Mouse (Mus musculus): ENCODE results near the gene Atp2a2. TPM values are rescaled to one million over a fixed set of nuclear protein-coding genes. Genes with fewer than 3 reads are reported as not detected.
"Not testable (repeated sequence)": the region's sequence is repeated elsewhere in the genome, so short reads cannot be mapped to it uniquely, and the experiment has no call there.

Atp2a2 gene
- total RNA-seq, 2 experiments from 2014 or later = 7,820 to 7,948 TPM

DNA sequence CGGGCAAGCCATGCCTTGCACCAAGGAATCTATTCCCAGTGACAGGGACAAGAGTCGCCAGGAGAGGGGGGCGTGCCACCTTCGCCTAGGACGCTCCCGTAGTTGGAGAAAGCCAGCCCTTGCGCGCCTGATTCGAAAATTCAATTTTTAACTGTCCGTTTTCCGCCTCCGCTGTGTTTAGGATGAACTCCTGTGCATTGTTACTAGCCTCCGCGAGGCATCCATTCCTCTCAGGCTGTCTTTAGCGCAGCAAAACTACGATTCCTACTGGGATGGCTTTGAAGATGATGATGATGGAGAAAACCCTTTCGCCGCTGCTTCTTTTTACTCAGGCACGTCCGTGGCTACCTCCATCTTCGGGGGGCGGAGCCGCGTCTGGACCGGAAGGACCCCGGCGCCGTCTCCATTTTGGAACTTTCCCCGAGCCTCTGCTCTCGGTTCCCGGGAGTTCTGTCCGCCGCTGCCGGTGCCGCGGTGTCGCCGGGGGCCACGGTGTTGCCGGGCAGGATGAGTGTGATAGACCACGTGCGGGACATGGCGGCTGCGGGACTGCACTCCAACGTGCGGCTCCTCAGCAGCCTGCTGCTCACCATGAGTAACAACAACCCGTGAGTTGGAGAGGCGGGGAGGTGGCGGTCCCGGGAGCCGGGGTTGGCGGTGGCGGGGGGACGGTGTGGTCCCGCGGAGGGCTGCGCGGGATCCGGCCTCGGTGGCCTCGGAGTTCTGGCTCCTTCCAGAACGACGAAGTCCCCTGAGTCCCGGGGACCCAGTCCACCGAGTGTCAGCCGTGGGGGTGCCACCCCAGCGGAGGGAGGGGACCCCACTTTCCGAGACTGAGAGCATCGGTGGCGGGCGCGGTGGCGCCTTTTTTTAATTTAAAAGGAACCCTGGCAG, 79.7 kb downstream of the Atp2a2 start:
- peak; percentile 95 to 96 for DNase-seq
- intact Hi-C loops (cut with DNase I) = loop anchor here (5.0 kb wide), 2 partner anchors 205 to 305 kb away; no protein-coding TSS in a partner anchor

- DNase-seq = no peak
- intact Hi-C loops (cut with DNase I) = loop anchor here (5.0 kb wide), 2 partner anchors 206 to 306 kb away; no protein-coding TSS in a partner anchor
These were observed 80.6 kb downstream of the Atp2a2 start, which contains the start of gene Anapc7 for GRCm38 (mm10) chr5:122421271-122422068. Gene Anapc7 (plus strand): TSS chr5:122421693.

DNA sequence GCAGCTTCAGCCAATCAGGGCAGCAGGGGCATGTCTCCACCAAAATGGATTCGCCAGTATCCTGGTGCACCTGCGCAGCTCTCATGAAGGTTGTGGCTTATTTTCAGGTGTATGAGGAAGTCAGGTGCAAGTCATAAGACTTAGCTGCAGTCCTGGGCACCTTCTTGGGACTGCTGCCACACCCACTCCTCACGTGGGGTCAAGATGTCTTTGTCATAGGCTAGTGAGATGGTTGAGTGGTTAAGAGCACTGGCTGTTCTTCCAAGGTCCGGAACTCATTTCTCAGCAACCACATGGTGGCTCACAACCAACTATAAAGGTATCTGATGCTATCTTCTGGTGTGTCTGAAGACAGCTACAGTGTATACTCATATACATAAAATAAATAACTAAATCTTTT, 81.3 kb downstream of the Atp2a2 start:
- not testable (repeated sequence) for DNase-seq
- intact Hi-C loops (cut with DNase I) = loop anchor here (5.0 kb wide), 2 partner anchors 207 to 307 kb away; no protein-coding TSS in a partner anchor

GRCm38 (mm10) chr5:122415465-122415864, 86.6 kb downstream of the Atp2a2 start:
- DNase-seq = no peak
- intact Hi-C loops (cut with DNase I) = no loop called here

GRCm38 (mm10) chr5:122414351-122414750, 87.7 kb downstream of the Atp2a2 start:
- intact Hi-C loops (cut with DNase I) = no loop called here
- no peak for DNase-seq

DNA sequence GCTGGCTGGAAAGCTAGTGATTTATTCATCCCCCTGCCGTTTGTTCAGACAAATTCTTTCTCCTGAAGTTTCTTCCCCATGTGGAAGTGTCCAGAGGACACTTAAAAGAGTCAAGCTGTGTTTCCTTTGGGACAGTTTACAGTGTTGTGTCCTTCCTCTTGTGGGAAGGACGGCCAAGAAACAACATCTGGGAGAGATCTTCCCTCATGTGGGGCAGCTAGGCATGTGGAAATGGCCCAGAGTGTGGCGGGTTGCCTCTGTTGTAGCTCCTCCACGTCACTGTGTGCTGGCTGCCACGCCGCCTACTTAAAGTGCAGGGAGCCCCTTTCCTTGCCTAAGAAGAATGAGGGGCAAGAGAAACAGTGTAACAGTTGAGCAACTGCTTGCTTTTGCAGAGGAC, 89.2 kb downstream of the Atp2a2 start:
- intact Hi-C loops (cut with DNase I) = no loop called here
- peak; percentile 50 to 58 for DNase-seq

- no peak for DNase-seq
- intact Hi-C loops (cut with DNase I) = no loop called here
These were observed 90.1 kb downstream of the Atp2a2 start for GRCm38 (mm10) chr5:122411892-122412291.

GRCm38 (mm10) chr5:122409692-122410645, 92.1 kb downstream of the Atp2a2 start:
- DNase-seq = no peak
- intact Hi-C loops (cut with DNase I) = loop anchor here (10.0 kb wide), 1 partner anchor 315 kb away; no protein-coding TSS in a partner anchor

DNA sequence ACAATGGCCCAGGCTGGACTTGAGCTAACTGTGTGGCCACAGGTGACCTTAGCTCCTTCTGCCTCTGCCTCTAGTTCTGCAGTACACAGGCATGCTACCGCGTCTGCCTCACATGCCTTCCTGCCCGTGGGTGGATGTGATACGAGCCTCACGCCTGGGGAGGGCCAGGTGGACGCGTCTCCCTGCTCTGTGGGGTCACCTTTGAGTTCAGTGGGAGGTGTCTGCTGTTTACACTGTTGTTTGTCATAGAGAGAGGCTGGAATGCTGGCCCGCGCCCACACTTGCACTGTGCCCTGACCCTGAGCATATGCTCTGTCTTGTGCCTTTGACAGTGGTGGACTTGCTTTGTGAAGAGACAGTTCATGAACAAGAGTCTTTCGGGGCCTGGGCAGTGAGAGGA, 96.5 kb downstream of the Atp2a2 start:
- no peak for DNase-seq
- intact Hi-C loops (cut with DNase I) = loop anchor here (10.0 kb wide), 1 partner anchor 319 kb away; no protein-coding TSS in a partner anchor

Other genes starting within 250 kb of the Atp2a2 start
- 1 to 10 TPM; 5.4 to 5.5 TPM for gene Tctn1, start 237.8 kb downstream of the Atp2a2 start, total RNA-seq (2021)
- 10 to 100 TPM; 63.4 to 83.1 TPM for gene Pptc7, start 217.9 kb downstream of the Atp2a2 start, total RNA-seq (2021)
- gene Rad9b, start 148.0 kb downstream of the Atp2a2 start, total RNA-seq (2021) = 1 to 10 TPM; 1.1 to 1.4 TPM
- gene Vps29, start 147.9 kb downstream of the Atp2a2 start, total RNA-seq (2021) = 100 to 1,000 TPM; 109 to 122 TPM
- 10 to 100 TPM; 24.3 to 25.5 TPM for gene Gpn3, start 130.3 kb downstream of the Atp2a2 start, total RNA-seq (2021)
- gene Fam216a, start 129.9 kb downstream of the Atp2a2 start, total RNA-seq (2021) = 10 to 100 TPM; 17.1 to 22.7 TPM
- gene Arpc3, start 110.3 kb downstream of the Atp2a2 start, total RNA-seq (2021) = 100 to 1,000 TPM; 140 to 150 TPM
- 10 to 100 TPM; 44.4 to 44.5 TPM for gene Anapc7, start 80.5 kb downstream of the Atp2a2 start, total RNA-seq (2021)
- gene Ift81, start 112.3 kb upstream of the Atp2a2 start, total RNA-seq (2021) = 10 to 100 TPM; 51.7 to 53.1 TPM
- gene P2rx7, start 141.7 kb upstream of the Atp2a2 start, total RNA-seq (2021) = 1 to 10 TPM; 3.5 to 5.2 TPM
- gene P2rx4, start 205.3 kb upstream of the Atp2a2 start, total RNA-seq (2021) = 10 to 100 TPM; 17.3 to 17.6 TPM